Mouse (Mus musculus) bone marrow macrophage, adult 2 months (primary cell): Measurements from ENCODE around the gene Trip11.

Experiments used
- CTCF ChIP-seq: IDR thresholded peaks from 2 replicates; pipeline ENCODE4 v1.5.1; 2012; ENCODE audit warnings: low read depth, mild to moderate bottlenecking, low read length, moderate library complexity
- POLR2A ChIP-seq: IDR thresholded peaks from 2 replicates; pipeline ENCODE4 v1.6.1; 2012; ENCODE audit warnings: mild to moderate bottlenecking, low read depth, low read length, borderline replicate concordance

- TF ChIP-seq CTCF (no peak), POLR2A (no peak)
Measured at GRCm38 (mm10) chr12:101851314-101851713, 61.8 kb downstream of the Trip11 start.
